In genomic region chr3:101604550-101605223, GRCm38 (mm10) we compare ENCODE assay signal across 8 mouse cellular contexts. TPM values are rescaled to one million over a fixed set of nuclear protein-coding genes. Genes with fewer than 3 reads are reported as not detected.
DNase-seq lines count a peak whose midpoint lies in the region; ATAC-seq and TF ChIP-seq lines count a peak whose summit lies in the region.

Gene Atp1a1, minus strand, starts transcription at chr3:101604684.

- under 1% methylated on average over 64 of the region's 64 CpGs for WGBS in hindbrain, embryonic 10.5 days
- WGBS in lung, postnatal 0 days: 1% methylated on average over 52 of the region's 64 CpGs

- H3K27ac ChIP-seq in hindbrain, embryonic 10.5 days: peak within 1 kb of the TSS; percentile 99
- peak within 1 kb of the TSS; percentile 99 for H3K27ac ChIP-seq in lung, postnatal 0 days (ENCODE audit: low read length)

- peak; percentile 40 for TF ChIP-seq CTCF in lung, postnatal 0 days (IDR thresholded peaks at IDR 0.05)

- peaks cover 15% of the 10 kb centered on the region; the same call in 1 of the 2 replicates for H3K27me3 ChIP-seq in hindbrain, embryonic 10.5 days (ENCODE audit: insufficient read depth, poor library complexity, severe bottlenecking)
- no peaks in the 10 kb centered on the region for H3K27me3 ChIP-seq in lung, postnatal 0 days (replicated peaks; ENCODE audit: insufficient read depth, low read length)

- peak; percentile 75 for ATAC-seq in frontal cortex, adult (ENCODE audit: low TSS enrichment)
- peak; percentile 92 for ATAC-seq in lung, postnatal 0 days

- peaks cover 54% of the 10 kb centered on the region for H3K4me1 ChIP-seq in hindbrain, embryonic 10.5 days (replicated peaks)
- peaks cover 20% of the 10 kb centered on the region; the same call in 1 of the 2 replicates for H3K4me1 ChIP-seq in lung, postnatal 0 days (ENCODE audit: insufficient read depth, low read depth, low read length)

- TF ChIP-seq EP300 in lung, postnatal 0 days (IDR thresholded peaks at IDR 0.05): no peak

- peak; percentile 96 for DNase-seq in MN1 (ENCODE audit: low spot score)
- DNase-seq in cerebellum, adult 9-10 months: peak; percentile 98
- DNase-seq in hindbrain, embryonic 10.5 days (ENCODE audit: low spot score): peak; percentile 98
- peak; percentile 99 for DNase-seq in layer of hippocampus, adult 9-11 months
- DNase-seq in lung, postnatal 0 days (ENCODE audit: low spot score): peak; percentile 99
- DNase-seq in ovary, postnatal 14 days (ENCODE audit: low spot score): peak; percentile 97
- peak; percentile 100 for DNase-seq in thymus, postnatal 14 days

- H3K9ac ChIP-seq in lung, postnatal 0 days (replicated peaks; ENCODE audit: low read depth): peak within 1 kb of the TSS; percentile 86

- peak within 1 kb of the TSS; percentile 88 for H3K4me2 ChIP-seq in lung, postnatal 0 days (replicated peaks; ENCODE audit: low read depth, low read length)

- H3K4me3 ChIP-seq in hindbrain, embryonic 10.5 days: peak within 1 kb of the TSS; percentile 84
- peak within 1 kb of the TSS; percentile 84 for H3K4me3 ChIP-seq in lung, postnatal 0 days (ENCODE audit: low read depth, low read length)

- H3K9me3 ChIP-seq in hindbrain, embryonic 10.5 days: no peaks in the 10 kb centered on the region
- H3K9me3 ChIP-seq in lung, postnatal 0 days (ENCODE audit: low read length): no peaks in the 10 kb centered on the region

- H3K36me3 ChIP-seq in hindbrain, embryonic 10.5 days: no peaks in the 10 kb centered on the region
- H3K36me3 ChIP-seq in lung, postnatal 0 days (ENCODE audit: insufficient read depth, low read length): no peaks in the 10 kb centered on the region

RNA-seq across cellular contexts. Expression of gene Atp1a1, which starts in this region (rescaled TPM):
- 50.2 and 63.3 TPM in 2 replicates for polyA plus RNA-seq in hindbrain, embryonic 10.5 days (2016; fragmentation: Nextera tagmentation; extraction: Ambion mirVana)
- polyA plus RNA-seq in lung, postnatal 0 days (2015; fragmentation: Nextera tagmentation; extraction: Ambion mirVana): 123 and 136 TPM in 2 replicates

Comparison
In these comparisons a context has a peak if more than half of its experiments do, and no peak if none do; other contexts are left out.
1. Peak in every context shown above with its lines: DNase-seq, ATAC-seq, H3K4me3 ChIP-seq and H3K27ac ChIP-seq.